Comparison of ENCODE assay signal across 8 mouse cellular contexts in the genomic region with DNA sequence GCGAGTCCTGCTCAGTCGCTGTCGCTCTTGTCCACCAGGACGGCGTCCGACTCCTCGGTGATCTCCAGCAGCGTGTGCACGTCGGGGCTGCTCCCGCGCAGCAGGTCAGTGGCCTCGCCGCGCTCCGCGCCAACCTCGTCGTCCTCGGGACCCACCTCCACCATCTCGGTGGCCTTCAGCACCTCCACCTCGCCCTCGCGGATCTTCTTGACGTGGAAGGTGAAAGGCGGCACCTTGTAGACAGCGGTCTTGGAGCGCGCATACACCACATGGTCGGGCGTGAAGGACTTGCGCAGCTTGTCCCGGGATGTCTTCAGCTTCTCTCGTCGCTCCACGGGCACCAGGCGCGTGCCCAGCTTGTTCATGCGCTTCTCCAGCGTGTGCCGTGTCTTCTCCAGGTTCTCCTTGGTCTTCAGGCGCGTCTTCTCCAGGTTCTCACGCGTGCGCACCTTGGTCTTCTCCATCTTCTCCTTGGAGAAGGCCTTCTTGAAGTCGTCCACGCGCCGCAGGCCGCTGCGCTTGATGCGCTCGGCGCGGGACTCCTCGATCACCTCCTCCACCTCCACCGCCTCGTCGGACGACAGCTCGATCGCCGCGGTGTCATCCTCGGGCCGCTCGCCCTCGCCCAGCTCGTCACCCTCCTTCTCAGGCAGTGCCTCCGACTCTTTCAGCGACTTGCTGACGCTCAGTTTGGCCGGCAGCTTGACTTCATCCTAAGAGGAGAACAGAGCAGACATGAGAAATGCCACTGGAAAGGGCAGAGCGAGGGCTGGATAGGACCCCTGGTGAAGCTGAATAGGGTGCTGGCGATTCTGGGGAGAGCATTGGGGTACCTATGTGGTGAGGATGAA. TPM values are rescaled to one million over a fixed set of nuclear protein-coding genes. Genes with fewer than 3 reads are reported as not detected.
DNase-seq lines count a peak whose midpoint lies in the region; ATAC-seq and TF ChIP-seq lines count a peak whose summit lies in the region.

No protein-coding gene starts in this region.

- peak overlapping the region; percentile 39 for H3K4me2 ChIP-seq in kidney, embryonic 14.5 days (replicated peaks; ENCODE audit: low read depth, low read length)
- H3K4me2 ChIP-seq in embryonic facial prominence, embryonic 13.5 days = peak overlapping the region; percentile 51
- peak overlapping the region; percentile 34 for H3K4me2 ChIP-seq in intestine, embryonic 14.5 days (ENCODE audit: low read length)
- peak overlapping the region; percentile 33 for H3K4me2 ChIP-seq in neural tube, embryonic 11.5 days (ENCODE audit: low read depth)

- peak; percentile 14; the same call in 1 of the 2 replicates for ATAC-seq in kidney, embryonic 14.5 days (ENCODE audit: low FRiP score, low TSS enrichment)
- ATAC-seq in embryonic facial prominence, embryonic 13.5 days (ENCODE audit: insufficient number of reproducible peaks, insufficient read depth, low FRiP score, low TSS enrichment, low read depth) = no peak
- 0 out of 2 replicates have a peak, but pooled peaks have one; percentile 7 for ATAC-seq in intestine, embryonic 14.5 days (replicated peaks; ENCODE audit: low FRiP score, low TSS enrichment, low read depth)
- ATAC-seq in neural tube, embryonic 11.5 days (ENCODE audit: insufficient read depth, low FRiP score, low TSS enrichment) = no peak

- peaks cover 19% of the 10 kb centered on the region for H3K27me3 ChIP-seq in kidney, embryonic 14.5 days (ENCODE audit: control insufficient read depth, insufficient read depth, low read length)
- H3K27me3 ChIP-seq in embryonic facial prominence, embryonic 13.5 days = peaks cover 32% of the 10 kb centered on the region
- H3K27me3 ChIP-seq in intestine, embryonic 14.5 days (replicated peaks; ENCODE audit: control insufficient read depth, insufficient read depth, low read length) = peaks cover 17% of the 10 kb centered on the region
- peaks cover 22% of the 10 kb centered on the region for H3K27me3 ChIP-seq in neural tube, embryonic 11.5 days (ENCODE audit: control insufficient read depth, insufficient read depth, low read length)
- no peaks in the 10 kb centered on the region for H3K27me3 ChIP-seq in thymus, adult 2 months (ENCODE audit: control insufficient read depth, insufficient read depth, low read length)

- H3K9ac ChIP-seq in kidney, embryonic 14.5 days (ENCODE audit: low read depth, low read length) = 0 out of 2 replicates have a peak overlapping the region, but pooled peaks have one; percentile 18
- peak overlapping the region; percentile 58; the same call in 1 of the 2 replicates for H3K9ac ChIP-seq in embryonic facial prominence, embryonic 13.5 days
- H3K9ac ChIP-seq in intestine, embryonic 14.5 days (ENCODE audit: low read length) = no peak overlapping the region
- no peak overlapping the region for H3K9ac ChIP-seq in neural tube, embryonic 11.5 days (ENCODE audit: low read length)

- H3K27ac ChIP-seq in kidney, embryonic 14.5 days (ENCODE audit: low read depth, low read length) = no peak overlapping the region
- no peak overlapping the region for H3K27ac ChIP-seq in embryonic facial prominence, embryonic 13.5 days
- H3K27ac ChIP-seq in intestine, embryonic 14.5 days (ENCODE audit: low read depth) = no peak overlapping the region
- no peak overlapping the region for H3K27ac ChIP-seq in neural tube, embryonic 11.5 days (ENCODE audit: low read depth, low read length)
- H3K27ac ChIP-seq in thymus, adult 2 months (ENCODE audit: control insufficient read depth, insufficient read depth, low read length) = no peak overlapping the region

- H3K4me3 ChIP-seq in kidney, embryonic 14.5 days (ENCODE audit: low read length) = peak overlapping the region; percentile 25
- H3K4me3 ChIP-seq in embryonic facial prominence, embryonic 13.5 days = peak overlapping the region; percentile 27
- peak overlapping the region; percentile 10; the same call in 1 of the 2 replicates for H3K4me3 ChIP-seq in intestine, embryonic 14.5 days (ENCODE audit: low read depth, low read length)
- H3K4me3 ChIP-seq in neural tube, embryonic 11.5 days (ENCODE audit: low read depth, low read length) = peak overlapping the region; percentile 15
- H3K4me3 ChIP-seq in thymus, adult 2 months (ENCODE audit: control insufficient read depth, insufficient read depth, low read length) = no peak overlapping the region

- no peak for DNase-seq in kidney, adult 8-10 months
- peak; percentile 59 for DNase-seq in intestine, embryonic 14.5 days (ENCODE audit: low spot score)
- DNase-seq in neural tube, embryonic 11.5 days (ENCODE audit: low spot score) = no peak
- DNase-seq in cerebellum, postnatal 36 days = no peak
- no peak for DNase-seq in thymus, adult 2 months
- no peak for DNase-seq in adrenal gland, postnatal 10 days

- H3K4me1 ChIP-seq in kidney, embryonic 14.5 days (ENCODE audit: control insufficient read depth, insufficient read depth, low read length) = peaks cover 19% of the 10 kb centered on the region; the same call in 1 of the 2 replicates
- H3K4me1 ChIP-seq in embryonic facial prominence, embryonic 13.5 days = peaks cover 40% of the 10 kb centered on the region
- H3K4me1 ChIP-seq in intestine, embryonic 14.5 days (replicated peaks; ENCODE audit: control insufficient read depth, insufficient read depth, low read length) = peaks cover 14% of the 10 kb centered on the region
- peaks cover 5% of the 10 kb centered on the region for H3K4me1 ChIP-seq in neural tube, embryonic 11.5 days (ENCODE audit: control insufficient read depth, insufficient read depth, low read length)
- H3K4me1 ChIP-seq in thymus, adult 2 months (replicated peaks; ENCODE audit: control insufficient read depth, insufficient read depth, low read length) = peaks cover 3% of the 10 kb centered on the region; the same call in 1 of the 2 replicates

- H3K9me3 ChIP-seq in kidney, embryonic 14.5 days (ENCODE audit: control insufficient read depth, low read length) = no peaks in the 10 kb centered on the region
- H3K9me3 ChIP-seq in embryonic facial prominence, embryonic 13.5 days = no peaks in the 10 kb centered on the region
- no peaks in the 10 kb centered on the region for H3K9me3 ChIP-seq in intestine, embryonic 14.5 days (ENCODE audit: control insufficient read depth, low read length)
- no peaks in the 10 kb centered on the region for H3K9me3 ChIP-seq in neural tube, embryonic 11.5 days (ENCODE audit: control insufficient read depth, low read length)

- H3K36me3 ChIP-seq in kidney, embryonic 14.5 days (ENCODE audit: control insufficient read depth, insufficient read depth, low read length) = peaks cover 4% of the 10 kb centered on the region; the same call in 1 of the 2 replicates
- peaks cover 26% of the 10 kb centered on the region for H3K36me3 ChIP-seq in embryonic facial prominence, embryonic 13.5 days
- H3K36me3 ChIP-seq in intestine, embryonic 14.5 days (ENCODE audit: control insufficient read depth, insufficient read depth, low read length) = peaks cover 15% of the 10 kb centered on the region
- no peaks in the 10 kb centered on the region for H3K36me3 ChIP-seq in neural tube, embryonic 11.5 days (ENCODE audit: control insufficient read depth, insufficient read depth, low read length)
- no peaks in the 10 kb centered on the region for H3K36me3 ChIP-seq in thymus, adult 2 months (ENCODE audit: control insufficient read depth, insufficient read depth, low read length)

- TF ChIP-seq POLR2A in thymus, adult 2 months (IDR thresholded peaks at IDR 0.05; ENCODE audit: control insufficient read depth, extremely low read depth, insufficient read depth, low read length, poor library complexity) = no peak

- no peak for TF ChIP-seq CTCF in thymus, adult 2 months (IDR thresholded peaks at IDR 0.05; ENCODE audit: borderline replicate concordance, control insufficient read depth, extremely low read depth, insufficient read depth, low read length, poor library complexity)

- 9% methylated on average over 76 of the region's 76 CpGs for WGBS in kidney, embryonic 14.5 days
- WGBS in embryonic facial prominence, embryonic 13.5 days = 11% methylated on average over 76 of the region's 76 CpGs
- 23% methylated on average over 76 of the region's 76 CpGs for WGBS in intestine, embryonic 14.5 days
- 6% methylated on average over 73 of the region's 76 CpGs for WGBS in neural tube, embryonic 11.5 days
- 91% methylated on average over 76 of the region's 76 CpGs for WGBS in thymus, adult 2 months

RNA-seq across cellular contexts. Expression of gene Cavin1, which starts 11.8 kb away (rescaled TPM):
- 40.7 and 45.1 TPM in 2 replicates for polyA plus RNA-seq in kidney, embryonic 14.5 days (2014; fragmentation: Nextera tagmentation; extraction: Ambion mirVana)
- polyA plus RNA-seq in embryonic facial prominence, embryonic 13.5 days (2015; fragmentation: Nextera tagmentation; extraction: Ambion mirVana) = 152 and 169 TPM in 2 replicates
- polyA plus RNA-seq in intestine, embryonic 14.5 days (2014; fragmentation: Nextera tagmentation; extraction: Ambion mirVana) = 99.3 and 102 TPM in 2 replicates
- polyA plus RNA-seq in neural tube, embryonic 11.5 days (2014; fragmentation: Nextera tagmentation; extraction: Ambion mirVana) = 11.4 and 12.3 TPM in 2 replicates
- 18.9 and 22.4 TPM in 2 replicates for polyA plus RNA-seq in thymus, adult 2 months (2012; rRNA removed)
- total RNA-seq in adrenal gland, postnatal 10 days (2021) = 100 to 1,000 TPM; 327 to 368 TPM

RNA-seq across cellular contexts. Expression of gene Stat3, which starts 19.5 kb away (rescaled TPM):
- polyA plus RNA-seq in kidney, embryonic 14.5 days (2014; fragmentation: Nextera tagmentation; extraction: Ambion mirVana) = 25.3 and 40.0 TPM in 2 replicates
- 40.7 and 48.3 TPM in 2 replicates for polyA plus RNA-seq in embryonic facial prominence, embryonic 13.5 days (2015; fragmentation: Nextera tagmentation; extraction: Ambion mirVana)
- 36.6 and 42.9 TPM in 2 replicates for polyA plus RNA-seq in intestine, embryonic 14.5 days (2014; fragmentation: Nextera tagmentation; extraction: Ambion mirVana)
- polyA plus RNA-seq in neural tube, embryonic 11.5 days (2014; fragmentation: Nextera tagmentation; extraction: Ambion mirVana) = 34.7 and 42.1 TPM in 2 replicates
- 140 and 147 TPM in 2 replicates for polyA plus RNA-seq in thymus, adult 2 months (2012; rRNA removed)
- total RNA-seq in adrenal gland, postnatal 10 days (2021) = 10 to 100 TPM; 68.2 to 75.6 TPM

RNA-seq across cellular contexts. Expression of gene Atp6v0a1, which starts 50.4 kb away (rescaled TPM):
- polyA plus RNA-seq in kidney, embryonic 14.5 days (2014; fragmentation: Nextera tagmentation; extraction: Ambion mirVana) = 29.2 and 38.8 TPM in 2 replicates
- polyA plus RNA-seq in embryonic facial prominence, embryonic 13.5 days (2015; fragmentation: Nextera tagmentation; extraction: Ambion mirVana) = 33.2 and 38.8 TPM in 2 replicates
- polyA plus RNA-seq in intestine, embryonic 14.5 days (2014; fragmentation: Nextera tagmentation; extraction: Ambion mirVana) = 30.6 and 32.5 TPM in 2 replicates
- polyA plus RNA-seq in neural tube, embryonic 11.5 days (2014; fragmentation: Nextera tagmentation; extraction: Ambion mirVana) = 50.2 and 54.1 TPM in 2 replicates
- polyA plus RNA-seq in thymus, adult 2 months (2012; rRNA removed) = 35.9 and 39.7 TPM in 2 replicates
- total RNA-seq in adrenal gland, postnatal 10 days (2021) = 10 to 100 TPM; 93.4 to 95.8 TPM

Comparison
In these comparisons a context has a peak if more than half of its experiments do, and no peak if none do; other contexts are left out.
1. ATAC-seq: peak in kidney, embryonic 14.5 days (single experiment) and intestine, embryonic 14.5 days (single experiment); none in embryonic facial prominence, embryonic 13.5 days (single experiment) and neural tube, embryonic 11.5 days (single experiment).
2. H3K9ac ChIP-seq: peak in kidney, embryonic 14.5 days (single experiment) and embryonic facial prominence, embryonic 13.5 days (single experiment); none in intestine, embryonic 14.5 days (single experiment) and neural tube, embryonic 11.5 days (single experiment).
3. Peak in every context shown above with its lines, with median percentiles within 50 percentile points of each other: H3K4me2 ChIP-seq.